8 mouse cellular contexts compared by ENCODE assay signal in the genomic region with DNA sequence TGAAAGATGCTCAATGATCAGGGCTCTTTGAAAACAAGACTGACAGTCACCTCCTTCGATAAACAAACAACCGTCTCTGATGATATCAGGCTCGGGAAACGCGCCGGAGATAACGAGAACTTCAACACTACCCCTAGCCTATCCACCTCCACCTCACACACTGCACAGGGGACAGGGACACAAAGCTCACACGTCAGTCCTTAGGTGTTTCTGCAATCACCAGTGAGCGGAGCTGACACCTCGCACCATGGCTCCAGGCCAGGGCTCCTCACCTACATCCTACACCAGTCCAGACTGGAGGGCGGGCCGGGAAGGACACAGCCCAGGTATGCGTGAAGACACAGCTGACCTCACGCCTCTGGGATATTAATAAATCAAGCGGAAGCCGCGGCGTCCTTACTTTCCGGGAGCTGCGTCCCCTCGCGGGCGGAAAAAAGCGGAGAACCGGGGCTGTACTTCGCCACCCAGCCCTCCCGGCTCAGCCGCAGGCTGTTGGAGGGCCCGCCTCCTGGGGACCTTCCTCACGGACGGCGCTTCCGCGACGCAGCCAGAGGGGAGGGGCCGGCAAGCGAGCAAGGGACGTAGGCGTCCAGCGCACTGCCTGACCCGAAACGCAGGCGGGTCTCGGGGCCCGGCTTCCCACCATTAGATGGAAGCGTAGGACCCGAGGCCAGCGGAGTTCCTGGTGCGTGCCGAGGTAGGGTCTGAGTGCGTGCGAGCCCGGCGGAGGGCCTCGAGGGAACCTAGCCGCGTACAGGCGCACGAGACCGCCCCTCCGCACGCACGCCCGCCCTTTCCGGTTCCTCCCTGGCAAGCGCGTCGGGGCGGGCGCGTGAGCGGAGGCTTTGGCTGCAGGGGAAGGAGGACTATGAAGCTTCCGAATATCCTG. TPM values are rescaled to one million over a fixed set of nuclear protein-coding genes. Genes with fewer than 3 reads are reported as not detected.
A peak's percentile ranks its signal among the peaks of the same experiment; 100 is the strongest.
DNase-seq lines count a peak whose midpoint lies in the region; ATAC-seq lines count a peak whose summit lies in the region.

A gene (plus strand): TSS at position 430 of the 889 bp plus-strand sequence.
A gene (minus strand): TSS at position 502 of the 889 bp plus-strand sequence.

- WGBS in hindbrain, embryonic 11.5 days = under 1% methylated on average over 69 of the region's 73 CpGs

- H3K4me1 ChIP-seq in hindbrain, embryonic 11.5 days (replicated peaks; ENCODE audit: control insufficient read depth, insufficient read depth, low read length) = no peaks in the 10 kb centered on the region; the same call in 1 of the 2 replicates

- H3K9me3 ChIP-seq in hindbrain, embryonic 11.5 days (ENCODE audit: control insufficient read depth, low read length) = no peaks in the 10 kb centered on the region

- peak within 1 kb of the TSS; percentile 83 for H3K4me2 ChIP-seq in hindbrain, embryonic 11.5 days (replicated peaks; ENCODE audit: low read depth, low read length)

- H3K36me3 ChIP-seq in hindbrain, embryonic 11.5 days (ENCODE audit: control insufficient read depth, insufficient read depth, low read length) = no peaks in the 10 kb centered on the region

- H3K27ac ChIP-seq in hindbrain, embryonic 11.5 days (ENCODE audit: low read depth, low read length) = peak within 1 kb of the TSS; percentile 91

- ATAC-seq in hindbrain, embryonic 11.5 days (ENCODE audit: low FRiP score) = peak; percentile 99

- peak within 1 kb of the TSS; percentile 88 for H3K9ac ChIP-seq in hindbrain, embryonic 11.5 days (ENCODE audit: low read depth, low read length)

- peak within 1 kb of the TSS; percentile 92 for H3K4me3 ChIP-seq in hindbrain, embryonic 11.5 days (ENCODE audit: low read depth, low read length)

- no peaks in the 10 kb centered on the region for H3K27me3 ChIP-seq in hindbrain, embryonic 11.5 days (ENCODE audit: control insufficient read depth, insufficient read depth, low read length)

- DNase-seq in Muller cell, postnatal 12 days (ENCODE audit: inconsistent ontology term) = peak; percentile 97
- DNase-seq in cerebellum, adult 9-11 months = peak; percentile 95
- DNase-seq in frontal cortex, adult 2 months (ENCODE audit: extremely low spot score in 1 of 2, low spot score in 1 of 2) = peak; percentile 84 to 97
- peak; percentile 94 for DNase-seq in hindbrain, embryonic 11.5 days (ENCODE audit: low spot score)
- peak; percentile 95 to 96 for DNase-seq in layer of hippocampus, postnatal 14 days (ENCODE audit: low spot score in 2 of 2)
- peak; percentile 94 for DNase-seq in lung, postnatal 14 days
- DNase-seq in retina, adult 2 months (ENCODE audit: low read depth, low spot score) = peak; percentile 89
- peak; percentile 94 to 96 for DNase-seq in thymus, postnatal 36 days

RNA-seq across cellular contexts. Expression of the first gene that starts in this region (rescaled TPM):
- polyA plus RNA-seq in frontal cortex, adult 2 months (2012; rRNA removed) = 139 and 148 TPM in 2 replicates
- polyA plus RNA-seq in hindbrain, embryonic 11.5 days (2014; fragmentation: Nextera tagmentation; extraction: Ambion mirVana) = 315 and 356 TPM in 2 replicates
- 10 to 100 TPM; 91.5 to 100.0 TPM for total RNA-seq in layer of hippocampus, postnatal 14 days (2021)

RNA-seq across cellular contexts. Expression of the second gene that starts in this region (rescaled TPM):
- polyA plus RNA-seq in frontal cortex, adult 2 months (2012; rRNA removed) = 14.2 and 14.5 TPM in 2 replicates
- 27.6 and 29.9 TPM in 2 replicates for polyA plus RNA-seq in hindbrain, embryonic 11.5 days (2014; fragmentation: Nextera tagmentation; extraction: Ambion mirVana)
- total RNA-seq in layer of hippocampus, postnatal 14 days (2021) = 10 to 100 TPM; 12.0 to 13.2 TPM

Comparison
In these comparisons a context has a peak if more than half of its experiments do, and no peak if none do; other contexts are left out.
1. Peak in every context shown above with its lines: DNase-seq, ATAC-seq, H3K4me3 ChIP-seq and H3K27ac ChIP-seq.